Mouse (Mus musculus): ENCODE data around the gene Gm37240. TPM values are rescaled to one million over a fixed set of nuclear protein-coding genes. Genes with fewer than 3 reads are reported as not detected.

Gm37240 gene
- total RNA-seq, 2 experiments from 2014 or later = 0.98 to 1.0 TPM

GRCm38 (mm10) chr3:84860669-84861068, 1026.6 kb downstream of the Gm37240 start:
- no peak for DNase-seq (ENCODE audit: low spot score in 2 of 2)

- DNase-seq (ENCODE audit: low spot score in 2 of 2) = no peak
These were observed 1032.9 kb downstream of the Gm37240 start for GRCm38 (mm10) chr3:84854440-84854839.

- no peak for DNase-seq (ENCODE audit: low spot score in 2 of 2)
These were observed 1034.4 kb downstream of the Gm37240 start for GRCm38 (mm10) chr3:84852877-84853276.

GRCm38 (mm10) chr3:84851801-84852200, 1035.5 kb downstream of the Gm37240 start:
- no peak for DNase-seq (ENCODE audit: low spot score in 2 of 2)

- DNase-seq (ENCODE audit: low spot score in 2 of 2) = no peak
These were observed 1036.9 kb downstream of the Gm37240 start for GRCm38 (mm10) chr3:84850418-84850817.

GRCm38 (mm10) chr3:84848798-84849197, 1038.5 kb downstream of the Gm37240 start:
- no peak for DNase-seq (ENCODE audit: low spot score in 2 of 2)

GRCm38 (mm10) chr3:84843594-84843993, 1043.7 kb downstream of the Gm37240 start:
- peak in 1 of 2 experiments; percentile 80 for DNase-seq (ENCODE audit: low spot score in 2 of 2)

- no peak for DNase-seq (ENCODE audit: low spot score in 2 of 2)
These were observed 1044.5 kb downstream of the Gm37240 start for GRCm38 (mm10) chr3:84842793-84843192.

GRCm38 (mm10) chr3:84841271-84841670, 1046.0 kb downstream of the Gm37240 start:
- no peak for DNase-seq (ENCODE audit: low spot score in 2 of 2)

- no peak for DNase-seq (ENCODE audit: low spot score in 2 of 2)
These were observed 1047.8 kb downstream of the Gm37240 start for GRCm38 (mm10) chr3:84839499-84839898.

GRCm38 (mm10) chr3:84837984-84838383, 1049.3 kb downstream of the Gm37240 start:
- DNase-seq (ENCODE audit: low spot score in 2 of 2) = no peak

- DNase-seq (ENCODE audit: low spot score in 2 of 2) = no peak
These were observed 1051.3 kb downstream of the Gm37240 start for GRCm38 (mm10) chr3:84836029-84836428.

- no peak for DNase-seq (ENCODE audit: low spot score in 2 of 2)
These were observed 1058.0 kb downstream of the Gm37240 start for GRCm38 (mm10) chr3:84829366-84829765.

GRCm38 (mm10) chr3:84827617-84828016, 1059.7 kb downstream of the Gm37240 start:
- no peak for DNase-seq (ENCODE audit: low spot score in 2 of 2)

- no peak for DNase-seq (ENCODE audit: low spot score in 2 of 2)
These were observed 1060.4 kb downstream of the Gm37240 start for GRCm38 (mm10) chr3:84826938-84827337.

GRCm38 (mm10) chr3:84826405-84826804, 1060.9 kb downstream of the Gm37240 start:
- DNase-seq (ENCODE audit: low spot score in 2 of 2) = no peak

GRCm38 (mm10) chr3:84825990-84826389, 1061.3 kb downstream of the Gm37240 start:
- DNase-seq (ENCODE audit: low spot score in 2 of 2) = no peak

GRCm38 (mm10) chr3:84820654-84821201, 1066.6 kb downstream of the Gm37240 start:
- DNase-seq (ENCODE audit: low spot score in 2 of 2) = no peak

- DNase-seq (ENCODE audit: low spot score in 2 of 2) = no peak
These were observed 1070.4 kb downstream of the Gm37240 start for GRCm38 (mm10) chr3:84816951-84817350.

- peak; percentile 28 to 32 for DNase-seq (ENCODE audit: low spot score in 2 of 2)
These were observed 1071.9 kb downstream of the Gm37240 start for GRCm38 (mm10) chr3:84815461-84815860.

GRCm38 (mm10) chr3:84814762-84815381, 1072.4 kb downstream of the Gm37240 start, which contains the start of gene Fbxw7:
Fbxw7 (plus strand) TSS chr3:84815268.
- no peak for DNase-seq (ENCODE audit: low spot score in 2 of 2)

GRCm38 (mm10) chr3:84814157-84814761, 1073.1 kb downstream of the Gm37240 start:
- peak; percentile 99 to 100 for DNase-seq (ENCODE audit: low spot score in 2 of 2)

All from layer of hippocampus, postnatal 14 days (tissue).